Mouse (Mus musculus): ENCODE data around the gene Myo16.

- TF ChIP-seq POLR2A (IDR thresholded peaks at IDR 0.05; ENCODE audit: control insufficient read depth in 1 of 2, insufficient read depth in 1 of 2, low read depth in 1 of 2, low read length in 2 of 2, poor library complexity in 1 of 2) (no peak), CHD1 (IDR thresholded peaks at IDR 0.05; ENCODE audit: low read depth, low read length) (no peak), EP300 (IDR thresholded peaks at IDR 0.05; ENCODE audit: low read depth in 1 of 2, low read length in 2 of 2) (no peak), CTCF (IDR thresholded peaks at IDR 0.05 in 2 of 3, conservative IDR thresholded peaks at IDR 0.05 in 1 of 3; ENCODE audit: control insufficient read depth in 1 of 3, insufficient read depth in 1 of 3, low read depth in 2 of 3, low read length in 3 of 3, poor library complexity in 1 of 3, severe bottlenecking in 1 of 3) (no peak)
Observed at GRCm38 (mm10) chr8:10270094-10270493, 116.4 kb downstream of the Myo16 start.
